Mouse (Mus musculus) ES-Bruce4 (cell line): Measurements from ENCODE around the gene Gm7029.

Experiments
- CTCF ChIP-seq: IDR thresholded peaks from one replicate; pipeline ENCODE4 v1.8.1; 2011; ENCODE audit warnings: low read depth, low read length
- POLR2A ChIP-seq: IDR thresholded peaks from one replicate; pipeline ENCODE4 v1.8.1; 2011; ENCODE audit warnings: low read length; ENCODE audit not compliant: insufficient read depth

DNA sequence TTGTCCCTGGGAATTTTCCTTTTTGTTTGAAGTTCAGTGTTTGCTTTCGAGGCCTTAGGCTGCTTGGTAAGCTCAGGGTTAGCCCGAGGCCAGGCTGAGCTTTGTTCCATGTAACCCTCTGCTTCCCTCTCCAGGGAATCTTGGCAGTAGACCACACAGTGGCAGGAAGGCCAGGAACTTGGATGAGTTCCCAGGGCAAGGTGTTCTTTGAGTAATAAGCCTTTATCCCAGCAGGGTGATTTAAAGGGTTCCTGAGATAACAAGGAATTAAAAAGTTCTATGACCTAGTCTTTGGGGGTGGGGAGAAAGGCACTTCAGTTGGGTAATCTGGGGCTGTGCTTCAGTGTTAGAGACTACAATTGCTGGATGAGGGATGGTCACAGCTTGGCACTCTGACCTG is 44.7 kb upstream of the Gm7029 start:
- TF ChIP-seq POLR2A (no peak), CTCF (no peak)
